ENCODE assay signal across 8 mouse cellular contexts in the genomic region with DNA sequence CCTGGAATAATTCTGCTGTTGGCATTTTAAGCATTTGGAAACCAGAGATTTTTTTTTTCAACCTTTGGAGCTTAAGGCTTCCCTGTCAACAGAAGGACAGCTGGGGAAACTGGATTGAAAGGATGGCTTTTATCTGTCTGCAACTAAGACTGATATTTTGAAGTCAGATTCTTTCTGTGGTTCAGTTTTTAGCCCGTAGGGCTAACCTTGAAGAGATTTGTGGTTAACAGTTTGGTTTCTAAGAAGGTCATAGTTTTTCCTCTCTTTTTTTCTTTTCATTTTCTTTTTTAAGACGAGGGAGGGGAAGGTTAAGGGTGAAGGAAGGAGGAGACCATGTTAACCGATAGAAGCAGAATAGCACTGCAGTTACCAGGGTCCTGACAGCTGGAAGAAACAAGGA. TPM values are rescaled to one million over a fixed set of nuclear protein-coding genes. Genes with fewer than 3 reads are reported as not detected.
DNase-seq lines count a peak whose midpoint lies in the region; ATAC-seq and TF ChIP-seq lines count a peak whose summit lies in the region.

No protein-coding gene starts in this region.

- no peaks in the 10 kb centered on the region for H3K9me3 ChIP-seq in heart, embryonic 13.5 days
- no peaks in the 10 kb centered on the region for H3K9me3 ChIP-seq in ES-Bruce4 (replicated peaks; ENCODE audit: control insufficient read depth, insufficient read depth, low read length, poor library complexity, severe bottlenecking)
- no peaks in the 10 kb centered on the region for H3K9me3 ChIP-seq in heart, postnatal 0 days (replicated peaks; ENCODE audit: control insufficient read depth, low read length)

- H3K79me2 ChIP-seq in macrophage (ENCODE audit: inconsistent target) = peaks cover 57% of the 10 kb centered on the region

- peak overlapping the region; percentile 66 for H3K4me3 ChIP-seq in heart, embryonic 13.5 days
- no peak overlapping the region for H3K4me3 ChIP-seq in ES-Bruce4 (ENCODE audit: low read depth, low read length)
- H3K4me3 ChIP-seq in heart, postnatal 0 days (ENCODE audit: low read depth, low read length) = peak overlapping the region; percentile 87
- peak overlapping the region; percentile 71 for H3K4me3 ChIP-seq in macrophage (ENCODE audit: inconsistent target)

- ATAC-seq in heart, embryonic 13.5 days (ENCODE audit: extremely low read depth, insufficient number of reproducible peaks, low FRiP score, low TSS enrichment) = no peak
- no peak for ATAC-seq in heart, postnatal 0 days (ENCODE audit: insufficient read depth, low read depth)

- H3K4me2 ChIP-seq in heart, embryonic 13.5 days = peak overlapping the region; percentile 95
- H3K4me2 ChIP-seq in heart, postnatal 0 days (ENCODE audit: low read depth, low read length) = peak overlapping the region; percentile 79

- peaks cover 51% of the 10 kb centered on the region for H3K4me1 ChIP-seq in heart, embryonic 13.5 days
- no peaks in the 10 kb centered on the region for H3K4me1 ChIP-seq in ES-Bruce4 (ENCODE audit: control insufficient read depth, insufficient read depth, low read length)
- peaks cover 25% of the 10 kb centered on the region for H3K4me1 ChIP-seq in heart, postnatal 0 days (ENCODE audit: control insufficient read depth, insufficient read depth)

- DNase-seq in heart, adult 18-20 months = no peak
- no peak for DNase-seq in heart, postnatal 0 days (ENCODE audit: low spot score)
- no peak for DNase-seq in natural killer cell, adult 2 months (ENCODE audit: low spot score in 2 of 2)
- DNase-seq in spleen, adult 12 weeks (ENCODE audit: low spot score) = no peak
- DNase-seq in spleen, adult 18-20 months = no peak

- no peak for TF ChIP-seq POLR2A in ES-Bruce4 (IDR thresholded peaks at IDR 0.05; ENCODE audit: insufficient read depth, low read length)

- H3K27ac ChIP-seq in heart, embryonic 13.5 days (replicated peaks) = peak overlapping the region; percentile 24
- no peak overlapping the region for H3K27ac ChIP-seq in ES-Bruce4 (ENCODE audit: insufficient read depth, low read length)
- H3K27ac ChIP-seq in heart, postnatal 0 days (ENCODE audit: low read depth) = peak overlapping the region; percentile 92; the same call in 1 of the 2 replicates
- H3K27ac ChIP-seq in macrophage = peak overlapping the region; percentile 51

- no peak for TF ChIP-seq CTCF in ES-Bruce4 (IDR thresholded peaks at IDR 0.05; ENCODE audit: low read depth, low read length)
- TF ChIP-seq CTCF in heart, postnatal 0 days (IDR thresholded peaks at IDR 0.05; ENCODE audit: low read depth) = no peak

- no peaks in the 10 kb centered on the region for H3K36me3 ChIP-seq in heart, embryonic 13.5 days
- H3K36me3 ChIP-seq in ES-Bruce4 (ENCODE audit: control insufficient read depth, insufficient read depth, low read length, poor library complexity, severe bottlenecking) (no peaks in the 10 kb centered on the region), macrophage (ENCODE audit: inconsistent target) (no peaks in the 10 kb centered on the region)
- no peaks in the 10 kb centered on the region for H3K36me3 ChIP-seq in heart, postnatal 0 days (replicated peaks; ENCODE audit: control insufficient read depth, insufficient read depth, low read length)

- H3K9ac ChIP-seq in heart, embryonic 13.5 days = peak overlapping the region; percentile 93
- H3K9ac ChIP-seq in ES-Bruce4 (ENCODE audit: low read depth, poor library complexity, severe bottlenecking) = peak overlapping the region; percentile 86
- H3K9ac ChIP-seq in heart, postnatal 0 days (replicated peaks; ENCODE audit: low read depth, low read length) = peak overlapping the region; percentile 89

- WGBS in heart, embryonic 13.5 days = 4% methylated on average over 3 of the region's 3 CpGs
- 0% methylated on average over 3 of the region's 3 CpGs for WGBS in heart, postnatal 0 days
- WGBS in macrophage (ENCODE audit: missing documents) = 11% methylated on average over 3 of the region's 3 CpGs

- TF ChIP-seq EP300 in ES-Bruce4 (IDR thresholded peaks at IDR 0.05; ENCODE audit: insufficient read depth, low read depth, low read length) = no peak
- TF ChIP-seq EP300 in heart, postnatal 0 days (IDR thresholded peaks at IDR 0.05; ENCODE audit: low read depth) = no peak

- H3K27me3 ChIP-seq in heart, embryonic 13.5 days (replicated peaks) = no peaks in the 10 kb centered on the region; the same call in 1 of the 2 replicates
- H3K27me3 ChIP-seq in ES-Bruce4 (ENCODE audit: control insufficient read depth, insufficient read depth, low read length, poor library complexity, severe bottlenecking) = peaks cover 2% of the 10 kb centered on the region; the same call in 1 of the 2 replicates
- H3K27me3 ChIP-seq in heart, postnatal 0 days (ENCODE audit: control insufficient read depth, insufficient read depth, low read length) = no peaks in the 10 kb centered on the region

RNA-seq across cellular contexts. Expression of a gene that starts 0.9 kb away (rescaled TPM):
- polyA plus RNA-seq in heart, embryonic 13.5 days (2015; fragmentation: Nextera tagmentation; extraction: Ambion mirVana) = 7.7 and 8.3 TPM in 2 replicates
- total RNA-seq in heart, adult 18-20 months (2021) = 10 to 100 TPM; 18.9 to 19.2 TPM
- polyA plus RNA-seq in ES-Bruce4 (2011; ENCODE audit: insufficient read depth, insufficient read length, low read depth, missing spikeins) = 14.6 and 16.7 TPM in 2 replicates
- 18.6 and 29.9 TPM in 2 replicates for total RNA-seq in heart, postnatal 0 days (2014; rRNA removed; ENCODE audit: low replicate concordance)
- 4.5 and 5.3 TPM in 2 replicates for polyA plus RNA-seq in heart, postnatal 0 days (2015; fragmentation: Nextera tagmentation; extraction: Ambion mirVana)
- total RNA-seq in macrophage (2018; cell fraction: chromatin; rRNA removed) = 10 to 100 TPM; 21.0 to 95.5 (median 64.7) TPM
- total RNA-seq in macrophage (2018; cell fraction: cytosol; rRNA removed) = 10 to 100 TPM; 16.2 to 28.0 (median 22.7) TPM
- 10 to 100 TPM; 18.4 to 54.6 (median 36.7) TPM for total RNA-seq in macrophage (2018; cell fraction: nucleus; rRNA removed)
- polyA plus RNA-seq in macrophage (2018) = 14.9 to 17.3 TPM (median 17.2 TPM) in 3 replicates
